Mouse (Mus musculus): ENCODE data around the gene Olfr1386. TPM values are rescaled to one million over a fixed set of nuclear protein-coding genes. Genes with fewer than 3 reads are reported as not detected.
"Not testable (repeated sequence)": the region's sequence is repeated elsewhere in the genome, so short reads cannot be mapped to it uniquely, and the experiment has no call there.

Olfr1386 gene
- not detected in 2 replicates for polyA plus RNA-seq (2015; fragmentation: Nextera tagmentation; extraction: Ambion mirVana)

DNA sequence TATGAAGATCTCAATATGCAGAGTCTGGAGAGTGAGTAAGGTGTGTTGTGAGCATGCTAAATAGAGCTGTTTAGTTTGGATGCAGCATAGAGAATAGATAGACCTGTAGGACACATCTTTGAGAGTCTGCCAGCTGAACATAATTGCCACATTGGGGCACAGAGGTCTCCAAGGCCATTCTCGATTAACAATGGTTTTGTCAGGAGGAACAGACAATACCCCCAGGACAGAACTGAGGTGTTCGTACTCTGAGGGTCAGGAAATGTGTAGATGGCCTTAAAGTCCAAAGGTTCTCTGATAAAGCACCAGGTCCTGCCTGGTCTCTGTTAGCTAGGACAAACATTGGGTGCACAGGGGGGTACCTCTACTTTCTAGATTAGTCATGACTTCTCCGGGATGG, at the start of gene Olfr1386:
Gene Olfr1386 (plus strand): TSS at position 301 of the 400 bp plus-strand sequence.
- not testable (repeated sequence) for ATAC-seq; H3K9me3 ChIP-seq (replicated peaks; ENCODE audit: control insufficient read depth, low read length, poor library complexity, severe bottlenecking); H3K9ac ChIP-seq (ENCODE audit: low read depth, low read length); H3K27ac ChIP-seq (ENCODE audit: low read length); H3K27me3 ChIP-seq (ENCODE audit: control insufficient read depth, insufficient read depth, low read depth, low read length); H3K4me3 ChIP-seq (ENCODE audit: low read depth, low read length); H3K4me2 ChIP-seq (ENCODE audit: low read length); H3K36me3 ChIP-seq (ENCODE audit: control insufficient read depth, insufficient read depth, low read length); H3K4me1 ChIP-seq (ENCODE audit: control insufficient read depth, insufficient read depth, low read length)
- WGBS, result 90% methylated on average over 3 of the region's 3 CpGs

DNA sequence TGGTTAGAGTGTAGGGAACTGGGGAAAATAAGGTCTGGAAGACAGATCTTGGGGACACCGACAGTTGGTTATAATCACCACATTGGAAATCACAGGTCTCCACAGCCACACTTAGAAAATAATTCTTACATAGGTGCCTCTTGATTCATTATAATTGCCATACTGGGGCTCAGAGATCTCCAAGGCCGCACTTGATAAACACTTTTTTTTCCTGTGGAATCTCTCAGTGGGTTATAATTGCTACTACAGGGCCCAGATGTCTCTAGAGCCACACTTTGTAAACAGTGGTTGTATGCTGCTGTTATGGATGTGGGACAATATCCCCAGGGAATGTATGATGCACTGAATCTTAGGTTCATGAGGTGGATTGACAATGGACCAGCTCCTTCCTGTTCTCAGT, 42.1 kb upstream of the Olfr1386 start, which contains the start of gene Olfr1389:
Gene Olfr1389 (plus strand): TSS at position 301 of the 400 bp plus-strand sequence.
- Histone ChIP-seq H3K4me1 (ENCODE audit: control insufficient read depth, insufficient read depth, low read length) (no peaks in the 10 kb centered on the region), H3K9me3 (replicated peaks; ENCODE audit: control insufficient read depth, low read length, poor library complexity, severe bottlenecking) (no peaks in the 10 kb centered on the region), H3K27me3 (ENCODE audit: control insufficient read depth, insufficient read depth, low read depth, low read length) (no peaks in the 10 kb centered on the region), H3K4me2 (ENCODE audit: low read length) (no peak within 1 kb of the TSS), H3K9ac (ENCODE audit: low read depth, low read length) (no peak within 1 kb of the TSS), H3K4me3 (ENCODE audit: low read depth, low read length) (no peak within 1 kb of the TSS), H3K36me3 (ENCODE audit: control insufficient read depth, insufficient read depth, low read length) (no peaks in the 10 kb centered on the region), H3K27ac (ENCODE audit: low read length) (no peak within 1 kb of the TSS)
- WGBS, result 91% methylated on average over 2 of the region's 2 CpGs
- no peak for ATAC-seq

DNA sequence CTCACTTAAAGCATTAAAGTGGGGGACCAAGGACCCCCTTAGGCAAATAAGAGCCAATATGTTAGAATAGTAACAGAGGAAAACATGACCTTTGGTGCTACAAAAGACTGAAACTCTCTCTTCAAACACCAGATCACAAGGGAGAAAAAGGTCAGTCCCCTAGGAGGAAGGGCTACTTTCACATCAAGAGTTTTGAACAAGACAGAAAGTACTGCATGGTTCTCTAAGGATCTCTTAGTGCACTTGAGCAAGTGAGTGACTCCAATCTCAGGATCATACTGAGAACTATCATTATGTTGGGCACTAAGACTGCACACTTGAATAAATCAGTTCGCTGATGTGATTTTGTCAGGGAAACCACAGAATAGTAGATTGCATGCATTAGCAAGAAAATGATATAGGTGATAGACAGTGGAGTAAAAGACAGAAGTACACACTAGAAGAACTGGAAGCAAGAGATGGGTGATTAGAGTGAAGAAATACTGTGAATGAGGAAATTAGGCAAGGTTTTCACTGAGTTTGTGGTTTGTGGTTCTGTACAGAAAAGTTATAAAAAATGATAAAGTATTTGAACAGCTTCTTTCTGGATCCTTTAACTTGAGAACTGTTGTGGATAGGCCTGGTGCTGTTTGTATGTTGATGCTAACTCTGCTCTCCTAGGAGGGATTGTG, 39.5 kb upstream of the Olfr1386 start:
- H3K4me1 ChIP-seq (ENCODE audit: control insufficient read depth, insufficient read depth, low read length), result no peaks in the 10 kb centered on the region
- no peak overlapping the region for H3K4me2 ChIP-seq (ENCODE audit: low read length)
- H3K36me3 ChIP-seq (ENCODE audit: control insufficient read depth, insufficient read depth, low read length), result no peaks in the 10 kb centered on the region
- ATAC-seq, result no peak
- no peaks in the 10 kb centered on the region for H3K27me3 ChIP-seq (ENCODE audit: control insufficient read depth, insufficient read depth, low read depth, low read length)
- H3K4me3 ChIP-seq (ENCODE audit: low read depth, low read length), result no peak overlapping the region
- no peak overlapping the region for H3K9ac ChIP-seq (ENCODE audit: low read depth, low read length)
- WGBS, result 78% methylated on average over 1 of the region's 1 CpGs
- H3K9me3 ChIP-seq (replicated peaks; ENCODE audit: control insufficient read depth, low read length, poor library complexity, severe bottlenecking), result no peaks in the 10 kb centered on the region
- no peak overlapping the region for H3K27ac ChIP-seq (ENCODE audit: low read length)

DNA sequence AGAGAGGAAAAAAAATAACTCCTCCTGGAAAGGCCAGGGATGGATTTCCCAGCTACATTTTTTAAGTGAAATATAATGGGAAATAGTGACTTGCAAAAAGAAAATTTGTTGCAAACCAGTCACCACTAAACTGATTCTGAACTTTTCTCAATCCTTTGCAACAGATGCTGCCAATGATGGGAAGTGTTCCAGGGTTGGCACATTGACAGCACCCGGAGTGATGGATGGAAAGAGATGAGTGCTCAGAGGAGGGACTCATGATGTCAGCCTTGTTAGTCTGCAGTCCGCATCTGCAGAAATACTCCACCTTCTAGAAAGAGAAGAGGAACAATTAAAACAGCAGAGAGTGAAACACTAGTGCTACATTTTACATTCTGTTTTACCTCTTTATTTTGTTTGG, 35.2 kb upstream of the Olfr1386 start:
- WGBS, result 85% methylated on average over 2 of the region's 2 CpGs

DNA sequence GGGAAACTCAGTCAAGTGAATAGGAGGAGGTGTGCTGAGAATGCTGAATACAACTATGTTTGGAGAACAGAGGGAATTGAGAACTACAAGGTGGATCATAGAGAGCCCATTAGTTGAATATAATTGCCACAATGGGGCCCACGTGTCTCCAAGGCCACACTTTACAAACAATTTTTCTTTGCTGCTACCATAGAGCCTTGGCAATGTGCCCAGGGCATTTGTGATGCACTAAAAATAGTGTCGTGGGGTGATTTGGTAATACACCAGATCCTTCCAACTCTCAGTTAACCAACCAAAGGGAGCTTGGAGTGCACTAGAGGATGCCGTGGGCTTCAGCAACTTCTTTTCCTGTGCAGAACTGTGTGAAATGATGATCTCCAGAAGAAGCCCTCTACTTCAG, 28.4 kb upstream of the Olfr1386 start, which contains the start of gene Olfr1388:
Gene Olfr1388 (plus strand): TSS at position 214 of the 400 bp plus-strand sequence.
- Histone ChIP-seq H3K36me3 (ENCODE audit: control insufficient read depth, insufficient read depth, low read length) (no peaks in the 10 kb centered on the region), H3K27ac (ENCODE audit: low read length) (no peak within 1 kb of the TSS), H3K9me3 (replicated peaks; ENCODE audit: control insufficient read depth, low read length, poor library complexity, severe bottlenecking) (no peaks in the 10 kb centered on the region; the same call in 1 of the 2 replicates), H3K4me1 (ENCODE audit: control insufficient read depth, insufficient read depth, low read length) (no peaks in the 10 kb centered on the region), H3K9ac (ENCODE audit: low read depth, low read length) (no peak within 1 kb of the TSS), H3K27me3 (ENCODE audit: control insufficient read depth, insufficient read depth, low read depth, low read length) (no peaks in the 10 kb centered on the region), H3K4me2 (ENCODE audit: low read length) (no peak within 1 kb of the TSS), H3K4me3 (ENCODE audit: low read depth, low read length) (no peak within 1 kb of the TSS)
- no peak for ATAC-seq
- WGBS, result 73% methylated on average over 3 of the region's 3 CpGs

More for the DNA sequence above, 35.2 kb upstream of the Olfr1386 start:
- H3K9ac ChIP-seq (ENCODE audit: low read depth, low read length), result no peak overlapping the region
- no peaks in the 10 kb centered on the region; the same call in 1 of the 2 replicates for H3K9me3 ChIP-seq (replicated peaks; ENCODE audit: control insufficient read depth, low read length, poor library complexity, severe bottlenecking)
- H3K27ac ChIP-seq (ENCODE audit: low read length), result no peak overlapping the region
- H3K4me1 ChIP-seq (ENCODE audit: control insufficient read depth, insufficient read depth, low read length), result no peaks in the 10 kb centered on the region
- no peak for ATAC-seq
- no peaks in the 10 kb centered on the region for H3K27me3 ChIP-seq (ENCODE audit: control insufficient read depth, insufficient read depth, low read depth, low read length)
- no peaks in the 10 kb centered on the region for H3K36me3 ChIP-seq (ENCODE audit: control insufficient read depth, insufficient read depth, low read length)
- H3K4me2 ChIP-seq (ENCODE audit: low read length), result no peak overlapping the region
- no peak overlapping the region for H3K4me3 ChIP-seq (ENCODE audit: low read depth, low read length)

DNA sequence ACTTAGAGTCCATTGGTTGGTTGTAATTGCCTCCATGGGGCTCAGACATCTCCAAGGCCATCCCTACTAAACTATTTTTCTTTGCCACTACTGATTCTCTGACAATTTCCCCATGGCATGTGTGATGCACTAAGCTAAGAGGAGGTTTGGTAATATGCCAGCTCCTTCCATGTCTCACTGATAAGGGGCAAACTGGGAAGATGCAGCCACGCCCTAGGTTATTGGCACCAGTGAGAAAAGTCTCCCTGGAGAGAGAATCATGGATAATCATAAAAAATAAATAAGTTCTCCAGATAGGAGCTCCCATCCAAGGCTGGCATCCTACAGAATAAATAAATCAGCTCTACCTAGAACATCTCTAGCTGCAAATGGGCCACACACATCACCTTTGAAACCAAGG, 9.8 kb upstream of the Olfr1386 start, which contains the start of gene Olfr1387:
Gene Olfr1387 (plus strand): TSS at position 301 of the 400 bp plus-strand sequence.
- no peak for ATAC-seq
- H3K27ac ChIP-seq (ENCODE audit: low read length), result no peak within 1 kb of the TSS
- no peak within 1 kb of the TSS for H3K4me2 ChIP-seq (ENCODE audit: low read length)
- no peaks in the 10 kb centered on the region for H3K4me1 ChIP-seq (ENCODE audit: control insufficient read depth, insufficient read depth, low read length)
- H3K4me3 ChIP-seq (ENCODE audit: low read depth, low read length), result no peak within 1 kb of the TSS
- WGBS, result 83% methylated on average over 1 of the region's 1 CpGs
- no peaks in the 10 kb centered on the region for H3K36me3 ChIP-seq (ENCODE audit: control insufficient read depth, insufficient read depth, low read length)
- H3K27me3 ChIP-seq (ENCODE audit: control insufficient read depth, insufficient read depth, low read depth, low read length), result no peaks in the 10 kb centered on the region
- H3K9me3 ChIP-seq (replicated peaks; ENCODE audit: control insufficient read depth, low read length, poor library complexity, severe bottlenecking), result 0 out of 2 replicates have a peak, but pooled peaks cover 2% of the 10 kb centered on the region
- H3K9ac ChIP-seq (ENCODE audit: low read depth, low read length), result no peak within 1 kb of the TSS

DNA sequence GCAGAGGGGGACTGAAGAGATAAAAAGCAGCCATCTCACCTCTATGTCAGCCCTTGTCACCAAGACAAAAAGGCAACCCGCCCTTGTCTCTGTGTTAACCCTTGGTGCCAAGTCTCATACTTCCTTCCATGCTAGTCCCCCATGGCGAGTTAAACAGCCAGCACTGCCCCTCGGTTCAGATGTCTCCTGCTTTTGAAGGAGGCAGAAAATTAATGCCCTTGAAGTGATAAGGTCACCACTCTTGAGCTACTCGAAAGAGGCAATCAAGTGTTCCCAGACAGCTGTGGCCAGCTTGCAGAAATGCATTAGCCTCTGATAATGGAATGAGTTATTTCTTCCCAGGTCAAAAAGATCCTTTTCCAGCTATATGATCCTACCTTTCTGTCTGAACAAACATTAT, 21.1 kb downstream of the Olfr1386 start:
- no peaks in the 10 kb centered on the region for H3K27me3 ChIP-seq (ENCODE audit: control insufficient read depth, insufficient read depth, low read depth, low read length)
- WGBS, result 59% methylated on average over 4 of the region's 4 CpGs

DNA sequence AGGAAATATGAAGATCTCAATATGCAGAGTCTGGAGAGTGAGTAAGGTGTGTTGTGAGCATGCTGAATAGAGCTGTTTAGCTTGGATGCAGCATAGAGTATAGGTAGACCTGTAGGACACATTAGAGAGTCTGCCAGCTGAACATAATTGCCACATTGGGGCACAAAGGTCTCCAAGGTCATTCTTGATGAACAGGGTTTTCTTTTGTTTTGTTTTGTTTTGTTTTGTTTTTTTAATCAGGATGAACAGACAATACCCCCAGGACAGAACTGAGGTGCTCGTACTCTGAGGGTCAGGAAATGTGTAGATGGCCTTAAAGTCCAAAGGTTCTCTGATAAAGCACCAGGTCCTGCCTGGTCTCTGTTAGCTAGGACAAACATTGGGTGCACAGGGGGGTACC, 23.9 kb downstream of the Olfr1386 start, which contains the start of gene Olfr1385:
Gene Olfr1385 (plus strand): TSS at position 301 of the 400 bp plus-strand sequence.
- not testable (repeated sequence) for H3K9ac ChIP-seq (ENCODE audit: low read depth, low read length); H3K27me3 ChIP-seq (ENCODE audit: control insufficient read depth, insufficient read depth, low read depth, low read length); H3K4me3 ChIP-seq (ENCODE audit: low read depth, low read length); H3K4me2 ChIP-seq (ENCODE audit: low read length); H3K36me3 ChIP-seq (ENCODE audit: control insufficient read depth, insufficient read depth, low read length); H3K9me3 ChIP-seq (replicated peaks; ENCODE audit: control insufficient read depth, low read length, poor library complexity, severe bottlenecking); H3K4me1 ChIP-seq (ENCODE audit: control insufficient read depth, insufficient read depth, low read length); H3K27ac ChIP-seq (ENCODE audit: low read length); ATAC-seq
- 88% methylated on average over 1 of the region's 1 CpGs for WGBS

More for the DNA sequence above, 21.1 kb downstream of the Olfr1386 start:
- no peak overlapping the region for H3K9ac ChIP-seq (ENCODE audit: low read depth, low read length)
- H3K9me3 ChIP-seq (replicated peaks; ENCODE audit: control insufficient read depth, low read length, poor library complexity, severe bottlenecking), result no peaks in the 10 kb centered on the region
- no peak overlapping the region for H3K4me2 ChIP-seq (ENCODE audit: low read length)
- no peak overlapping the region for H3K27ac ChIP-seq (ENCODE audit: low read length)
- H3K4me3 ChIP-seq (ENCODE audit: low read depth, low read length), result no peak overlapping the region
- no peaks in the 10 kb centered on the region for H3K4me1 ChIP-seq (ENCODE audit: control insufficient read depth, insufficient read depth, low read length)
- no peaks in the 10 kb centered on the region for H3K36me3 ChIP-seq (ENCODE audit: control insufficient read depth, insufficient read depth, low read length)
- no peak for ATAC-seq

DNA sequence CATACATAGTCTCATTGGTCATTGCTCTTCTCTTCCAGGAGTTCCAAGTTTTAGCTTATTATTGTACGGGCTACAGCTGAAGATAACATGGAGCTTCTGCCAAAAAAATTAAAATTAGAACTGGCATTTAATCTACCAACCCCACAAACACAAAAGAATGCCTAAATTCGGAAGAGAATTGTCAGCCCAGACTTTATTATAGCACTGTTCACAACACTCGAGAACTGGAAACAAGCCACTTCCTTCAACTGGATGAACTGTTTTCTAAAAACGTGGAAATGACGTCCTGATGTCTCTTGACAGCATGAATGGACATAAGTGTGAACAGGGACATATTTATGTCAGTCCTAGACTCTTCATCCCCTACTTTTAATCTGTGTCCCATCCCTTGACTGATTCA, 53.2 kb downstream of the Olfr1386 start:
- WGBS, result 78% methylated on average over 5 of the region's 5 CpGs
- no peak for ATAC-seq
- no peaks in the 10 kb centered on the region for H3K36me3 ChIP-seq (ENCODE audit: control insufficient read depth, insufficient read depth, low read length)

More for the DNA sequence above, 53.2 kb downstream of the Olfr1386 start:
- Histone ChIP-seq H3K4me1 (ENCODE audit: control insufficient read depth, insufficient read depth, low read length) (no peaks in the 10 kb centered on the region), H3K9ac (ENCODE audit: low read depth, low read length) (no peak overlapping the region), H3K27me3 (ENCODE audit: control insufficient read depth, insufficient read depth, low read depth, low read length) (no peaks in the 10 kb centered on the region), H3K4me3 (ENCODE audit: low read depth, low read length) (no peak overlapping the region), H3K4me2 (ENCODE audit: low read length) (no peak overlapping the region), H3K9me3 (replicated peaks; ENCODE audit: control insufficient read depth, low read length, poor library complexity, severe bottlenecking) (no peaks in the 10 kb centered on the region), H3K27ac (ENCODE audit: low read length) (no peak overlapping the region)

All from midbrain, embryonic 16.5 days (tissue).